Mouse (Mus musculus) embryonic facial prominence, embryonic 10.5 days (tissue): Measurements from ENCODE around the gene Kcnip4. TPM values are rescaled to one million over a fixed set of nuclear protein-coding genes. Genes with fewer than 3 reads are reported as not detected.

Experiments
- DNase-seq: peaks from one replicate; pipeline ENCODE4 v3.0.0-alpha.2; 2017; ENCODE audit warnings: low spot score
- H3K27ac ChIP-seq: fragments of 300-500 bp; sonication (generic); replicated peaks from 2 replicates; pipeline ENCODE4 v1.5.1; 2016; ENCODE audit warnings: mild to moderate bottlenecking
- H3K27me3 ChIP-seq: fragments of 300-500 bp; sonication (generic); replicated peaks from 2 replicates; pipeline ENCODE4 v1.6.1; 2016; ENCODE audit warnings: low read depth, mild to moderate bottlenecking; ENCODE audit not compliant: poor library complexity, severe bottlenecking
- H3K36me3 ChIP-seq: fragments of 300-500 bp; sonication (generic); replicated peaks from 2 replicates; pipeline ENCODE4 v1.6.1; 2016; ENCODE audit warnings: mild to moderate bottlenecking, moderate library complexity
- H3K4me1 ChIP-seq: fragments of 300-500 bp; sonication (generic); 2 replicates; pipeline ENCODE4 v1.6.1; 2016
- H3K4me3 ChIP-seq: fragments of 300-500 bp; sonication (generic); 2 replicates; pipeline ENCODE4 v1.5.1; 2016; ENCODE audit warnings: mild to moderate bottlenecking, moderate library complexity
- H3K9me3 ChIP-seq: fragments of 300-500 bp; sonication (generic); 2 replicates; pipeline ENCODE4 v1.6.1; 2016; ENCODE audit warnings: mild to moderate bottlenecking
- WGBS: fragments of 180-500 bp; shearing (Covaris S2); methylation state at CpG from one replicate; pipeline ENCODE4 v1.1.7; 2016; 5-methylcytosine and 5-hydroxymethylcytosine counted together
- polyA plus RNA-seq: library from polyadenylated mRNA; unstranded; fragments of >200 nt; fragmentation: Nextera tagmentation; extraction: Ambion mirVana; gene quantifications from 2 replicates; pipeline ENCODE4 v1.2.1, GENCODE M21; 2016

Kcnip4 gene
- polyA plus RNA-seq, 1 experiment from 2014 or later, result 0.98 TPM

GRCm38 (mm10) chr5:48489549-48490288 is 1035.0 kb downstream of the Kcnip4 start:
- no peak for DNase-seq
- Histone ChIP-seq H3K4me3 (no peak overlapping the region), H3K36me3 (no peaks in the 10 kb centered on the region), H3K4me1 (peaks cover 3% of the 10 kb centered on the region), H3K9me3 (no peaks in the 10 kb centered on the region), H3K27me3 (no peaks in the 10 kb centered on the region), H3K27ac (no peak overlapping the region)
- 49% methylated on average over 5 of the region's 5 CpGs for WGBS

- WGBS, result 85% methylated on average over 2 of the region's 2 CpGs
- H3K4me1 ChIP-seq, result no peaks in the 10 kb centered on the region
- no peaks in the 10 kb centered on the region for H3K9me3 ChIP-seq
- no peaks in the 10 kb centered on the region for H3K27me3 ChIP-seq
- H3K4me3 ChIP-seq, result no peak overlapping the region
- no peak for DNase-seq
- H3K27ac ChIP-seq, result no peak overlapping the region
- H3K36me3 ChIP-seq, result no peaks in the 10 kb centered on the region
Measured at GRCm38 (mm10) chr5:48483112-48483511, 1041.6 kb downstream of the Kcnip4 start.

GRCm38 (mm10) chr5:48460221-48460620 is 1064.5 kb downstream of the Kcnip4 start:
- no peaks in the 10 kb centered on the region for H3K27me3 ChIP-seq
- no peaks in the 10 kb centered on the region for H3K4me1 ChIP-seq
- no peaks in the 10 kb centered on the region for H3K36me3 ChIP-seq
- no peak overlapping the region for H3K4me3 ChIP-seq
- H3K27ac ChIP-seq, result no peak overlapping the region
- no peak for DNase-seq
- no peaks in the 10 kb centered on the region for H3K9me3 ChIP-seq
- WGBS, result 79% methylated on average over 2 of the region's 2 CpGs

GRCm38 (mm10) chr5:48448888-48449287 is 1075.8 kb downstream of the Kcnip4 start:
- Histone ChIP-seq H3K27ac (no peak overlapping the region), H3K36me3 (no peaks in the 10 kb centered on the region), H3K4me3 (no peak overlapping the region), H3K9me3 (no peaks in the 10 kb centered on the region), H3K27me3 (no peaks in the 10 kb centered on the region), H3K4me1 (no peaks in the 10 kb centered on the region)
- WGBS, result 70% methylated on average over 1 of the region's 1 CpGs
- no peak for DNase-seq

- Histone ChIP-seq H3K27ac (no peak overlapping the region), H3K4me3 (no peak overlapping the region), H3K27me3 (no peaks in the 10 kb centered on the region), H3K36me3 (no peaks in the 10 kb centered on the region), H3K9me3 (no peaks in the 10 kb centered on the region), H3K4me1 (no peaks in the 10 kb centered on the region)
- DNase-seq, result peak; percentile 45
Measured at GRCm38 (mm10) chr5:48430459-48430858, 1094.2 kb downstream of the Kcnip4 start.

GRCm38 (mm10) chr5:48421957-48422356 is 1102.8 kb downstream of the Kcnip4 start:
- no peak for DNase-seq
- WGBS, result 85% methylated on average over 1 of the region's 1 CpGs
- Histone ChIP-seq H3K4me3 (no peak overlapping the region), H3K27ac (no peak overlapping the region), H3K36me3 (no peaks in the 10 kb centered on the region), H3K9me3 (no peaks in the 10 kb centered on the region), H3K27me3 (no peaks in the 10 kb centered on the region), H3K4me1 (no peaks in the 10 kb centered on the region)

GRCm38 (mm10) chr5:48419741-48420140 is 1105.0 kb downstream of the Kcnip4 start:
- DNase-seq, result no peak
- H3K27ac ChIP-seq, result no peak overlapping the region
- H3K27me3 ChIP-seq, result no peaks in the 10 kb centered on the region
- no peaks in the 10 kb centered on the region for H3K9me3 ChIP-seq
- no peak overlapping the region for H3K4me3 ChIP-seq
- 92% methylated on average over 2 of the region's 2 CpGs for WGBS
- no peaks in the 10 kb centered on the region for H3K4me1 ChIP-seq
- H3K36me3 ChIP-seq, result no peaks in the 10 kb centered on the region

GRCm38 (mm10) chr5:48412261-48412660 is 1112.4 kb downstream of the Kcnip4 start:
- 95% methylated on average over 4 of the region's 4 CpGs for WGBS

GRCm38 (mm10) chr5:48411462-48411861 is 1113.2 kb downstream of the Kcnip4 start:
- no peaks in the 10 kb centered on the region for H3K36me3 ChIP-seq
- H3K4me1 ChIP-seq, result no peaks in the 10 kb centered on the region
- no peak overlapping the region for H3K27ac ChIP-seq
- DNase-seq, result no peak
- H3K9me3 ChIP-seq, result no peaks in the 10 kb centered on the region
- 78% methylated on average over 4 of the region's 4 CpGs for WGBS
- H3K4me3 ChIP-seq, result no peak overlapping the region
- no peaks in the 10 kb centered on the region for H3K27me3 ChIP-seq

More at GRCm38 (mm10) chr5:48412261-48412660, 1112.4 kb downstream of the Kcnip4 start:
- no peak for DNase-seq
- Histone ChIP-seq H3K27ac (no peak overlapping the region), H3K9me3 (no peaks in the 10 kb centered on the region), H3K27me3 (no peaks in the 10 kb centered on the region), H3K36me3 (no peaks in the 10 kb centered on the region), H3K4me3 (no peak overlapping the region), H3K4me1 (no peaks in the 10 kb centered on the region)

GRCm38 (mm10) chr5:48410348-48410747 is 1114.4 kb downstream of the Kcnip4 start:
- no peaks in the 10 kb centered on the region for H3K4me1 ChIP-seq
- 81% methylated on average over 5 of the region's 5 CpGs for WGBS
- 0 out of 2 replicates have a peak, but pooled peaks cover under 1% of the 10 kb centered on the region for H3K36me3 ChIP-seq
- H3K4me3 ChIP-seq, result no peak overlapping the region
- H3K27me3 ChIP-seq, result no peaks in the 10 kb centered on the region
- DNase-seq, result no peak
- no peak overlapping the region for H3K27ac ChIP-seq
- H3K9me3 ChIP-seq, result no peaks in the 10 kb centered on the region

- Histone ChIP-seq H3K36me3 (peaks cover 9% of the 10 kb centered on the region; the same call in 1 of the 2 replicates), H3K4me3 (no peak overlapping the region), H3K27me3 (no peaks in the 10 kb centered on the region), H3K4me1 (no peaks in the 10 kb centered on the region), H3K27ac (no peak overlapping the region), H3K9me3 (no peaks in the 10 kb centered on the region)
- no peak for DNase-seq
- WGBS, result 91% methylated on average over 4 of the region's 4 CpGs
Measured at GRCm38 (mm10) chr5:48408276-48408675, 1116.4 kb downstream of the Kcnip4 start.

- H3K4me1 ChIP-seq, result peaks cover 3% of the 10 kb centered on the region; the same call in 1 of the 2 replicates
- no peak overlapping the region for H3K4me3 ChIP-seq
- 43% methylated on average over 3 of the region's 3 CpGs for WGBS
- no peaks in the 10 kb centered on the region for H3K27me3 ChIP-seq
- DNase-seq, result peak; percentile 66
- H3K36me3 ChIP-seq, result peaks cover 16% of the 10 kb centered on the region
- H3K9me3 ChIP-seq, result no peaks in the 10 kb centered on the region
- no peak overlapping the region for H3K27ac ChIP-seq
Measured at GRCm38 (mm10) chr5:48402497-48402896, 1122.2 kb downstream of the Kcnip4 start.
